In genomic region chr4:109000961-109001360, GRCm38 (mm10) we compare ENCODE assay signal across 8 mouse cellular contexts. TPM values are rescaled to one million over a fixed set of nuclear protein-coding genes. Genes with fewer than 3 reads are reported as not detected.
A peak's percentile ranks its signal among the peaks of the same experiment; 100 is the strongest.
DNase-seq lines count a peak whose midpoint lies in the region; ATAC-seq and TF ChIP-seq lines count a peak whose summit lies in the region.

No protein-coding gene starts in this region.

- no peaks in the 10 kb centered on the region for H3K9me3 ChIP-seq in intestine, embryonic 15.5 days

- H3K27ac ChIP-seq in cerebellum, adult 2 months (ENCODE audit: insufficient read depth, low read length) = peak overlapping the region; percentile 37
- H3K27ac ChIP-seq in intestine, embryonic 15.5 days = peak overlapping the region; percentile 93

- H3K4me2 ChIP-seq in intestine, embryonic 15.5 days (replicated peaks) = peak overlapping the region; percentile 78
- H3K4me2 ChIP-seq in myocyte (ENCODE audit: low read depth) = peak overlapping the region; percentile 86

- no peak for TF ChIP-seq CTCF in cerebellum, adult 2 months (IDR thresholded peaks at IDR 0.05; ENCODE audit: borderline replicate concordance, insufficient read depth, low read depth, low read length)

- H3K27me3 ChIP-seq in cerebellum, adult 2 months (ENCODE audit: control insufficient read depth, insufficient read depth, low read length) = no peaks in the 10 kb centered on the region
- no peaks in the 10 kb centered on the region for H3K27me3 ChIP-seq in intestine, embryonic 15.5 days (replicated peaks)
- H3K27me3 ChIP-seq in myocyte (ENCODE audit: control insufficient read depth, insufficient read depth, insufficient read length) = no peaks in the 10 kb centered on the region

- TF ChIP-seq POLR2A in cerebellum, adult 2 months (IDR thresholded peaks at IDR 0.05; ENCODE audit: borderline replicate concordance, insufficient read depth, low read length) = no peak
- TF ChIP-seq POLR2A in myocyte (IDR thresholded peaks at IDR 0.05; ENCODE audit: insufficient read length, low read depth) = no peak

- no peak for DNase-seq in cerebellum, adult 2 months
- no peak for DNase-seq in cerebellum, postnatal 36 days
- peak; percentile 18 to 25 for DNase-seq in right cerebral cortex, adult 2 months (ENCODE audit: low spot score in 2 of 2)
- DNase-seq in right cerebral cortex, postnatal 36 days (ENCODE audit: low spot score in 2 of 2) = no peak
- DNase-seq in right cerebral cortex, postnatal 10 days (ENCODE audit: low spot score in 2 of 2) = no peak
- DNase-seq in right cerebral cortex, postnatal 4 days = no peak

- peak overlapping the region; percentile 63 for H3K4me3 ChIP-seq in cerebellum, adult 2 months (replicated peaks; ENCODE audit: insufficient read depth, low read depth, low read length)
- peak overlapping the region; percentile 76 for H3K4me3 ChIP-seq in intestine, embryonic 15.5 days (replicated peaks)
- peak overlapping the region; percentile 91 for H3K4me3 ChIP-seq in myocyte

- WGBS in cerebellum, adult 2 months = under 1% methylated on average over 18 of the region's 18 CpGs
- WGBS in intestine, embryonic 15.5 days = 0% methylated on average over 18 of the region's 18 CpGs

- peaks cover 50% of the 10 kb centered on the region for H3K79me2 ChIP-seq in myocyte (ENCODE audit: control insufficient read depth, insufficient read depth)

- H3K4me1 ChIP-seq in cerebellum, adult 2 months (ENCODE audit: control insufficient read depth, insufficient read depth, low read length) = no peaks in the 10 kb centered on the region
- H3K4me1 ChIP-seq in intestine, embryonic 15.5 days (replicated peaks) = 0 out of 2 replicates have a peak, but pooled peaks cover 2% of the 10 kb centered on the region

- H3K9ac ChIP-seq in intestine, embryonic 15.5 days = peak overlapping the region; percentile 80

- no peaks in the 10 kb centered on the region for H3K36me3 ChIP-seq in intestine, embryonic 15.5 days
- peaks cover 4% of the 10 kb centered on the region for H3K36me3 ChIP-seq in myocyte (ENCODE audit: control insufficient read depth, insufficient read depth)

- peak; percentile 49; the same call in 1 of the 2 replicates for ATAC-seq in intestine, embryonic 15.5 days

- H3ac ChIP-seq in myocyte (ENCODE audit: control insufficient read depth, insufficient read length) = peak overlapping the region; percentile 45

TF ChIP-seq in myocyte, 11 proteins besides CTCF, POLR2A, EP300 and RAD21:
- no peak for TF ChIP-seq TCF12 (IDR thresholded peaks at IDR 0.05; ENCODE audit: insufficient read depth, poor library complexity, severe bottlenecking)
- no peak for TF ChIP-seq MYOG (IDR thresholded peaks at IDR 0.05; ENCODE audit: control insufficient read depth in 1 of 3, insufficient read depth in 1 of 3, insufficient read length in 2 of 3, low read depth in 2 of 3)
- TF ChIP-seq CEBPB (IDR thresholded peaks at IDR 0.05; ENCODE audit: insufficient read depth, poor library complexity, severe bottlenecking) = no peak
- TF ChIP-seq MYOD1 (IDR thresholded peaks at IDR 0.05; ENCODE audit: control insufficient read depth in 1 of 3, insufficient read length in 2 of 3, low read depth in 2 of 3) = no peak
- TF ChIP-seq MAX (IDR thresholded peaks at IDR 0.05; ENCODE audit: low read depth) = no peak
- TF ChIP-seq REST (IDR thresholded peaks at IDR 0.05; ENCODE audit: insufficient read depth, insufficient read length) = no peak
- TF ChIP-seq TCF3 (IDR thresholded peaks at IDR 0.05; ENCODE audit: insufficient read length, low read depth) = no peak

RNA-seq across cellular contexts. Expression of gene Nrd1, which starts 0.5 kb away (rescaled TPM):
- 136 and 150 TPM in 2 replicates for polyA plus RNA-seq in cerebellum, adult 2 months (2012; rRNA removed)
- polyA plus RNA-seq in intestine, embryonic 15.5 days (2015; fragmentation: Nextera tagmentation; extraction: Ambion mirVana) = 56.0 and 56.1 TPM in 2 replicates
- 55.8 TPM for polyA plus RNA-seq in myocyte (2012; fragmentation: generic; extraction: Trizol)

Comparison
In these comparisons a context has a peak if more than half of its experiments do, and no peak if none do; other contexts are left out.
1. DNase-seq: peak in right cerebral cortex, adult 2 months (2 of 2); none in cerebellum, adult 2 months (0 of 2), cerebellum, postnatal 36 days (0 of 2), right cerebral cortex, postnatal 36 days (0 of 2), right cerebral cortex, postnatal 10 days (0 of 2) and right cerebral cortex, postnatal 4 days (single experiment).
2. Peak in every context shown above with its lines, with median percentiles within 50 percentile points of each other: H3K4me3 ChIP-seq.